8 mouse cellular contexts compared by ENCODE assay signal in the genomic region with DNA sequence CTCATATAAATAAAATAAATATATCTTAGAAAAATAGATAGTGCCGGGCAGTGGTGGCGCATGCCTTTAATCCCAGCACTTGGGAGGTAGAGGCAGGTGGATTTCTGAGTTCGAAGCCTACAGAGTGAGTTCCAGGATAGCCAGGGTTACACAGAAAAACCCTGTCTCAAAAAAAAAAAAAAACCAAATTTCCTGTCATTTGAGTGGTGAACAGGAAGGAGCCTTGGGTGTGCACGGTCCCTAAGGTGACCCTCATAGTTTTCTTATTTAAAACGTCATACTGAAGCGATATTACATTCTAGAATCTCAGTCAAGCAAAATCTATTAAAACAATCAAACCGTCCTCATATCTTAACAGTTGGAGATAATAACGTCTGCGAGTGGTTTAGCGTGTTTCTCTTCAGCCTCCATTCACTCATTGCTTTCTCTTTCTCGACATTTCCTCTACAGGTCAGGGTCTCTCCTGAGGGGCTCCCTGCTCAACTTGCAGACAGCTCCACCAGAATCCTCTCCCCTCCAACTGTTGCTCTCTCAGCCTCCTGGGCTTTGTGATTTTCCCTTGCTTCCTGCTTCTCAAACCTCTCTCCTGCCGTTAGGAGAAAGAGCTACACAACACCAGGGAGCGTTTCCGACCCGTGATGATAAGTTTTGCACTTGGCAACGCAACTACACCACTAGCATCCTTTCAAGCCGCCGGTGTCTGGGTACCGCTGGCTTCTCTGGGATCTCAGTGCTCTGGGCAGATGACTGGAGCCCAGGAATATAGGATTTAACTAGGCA. TPM values are rescaled to one million over a fixed set of nuclear protein-coding genes. Genes with fewer than 3 reads are reported as not detected.
DNase-seq lines count a peak whose midpoint lies in the region; ATAC-seq lines count a peak whose summit lies in the region.

No protein-coding gene starts in this region.

- H3K4me2 ChIP-seq in hindbrain, embryonic 11.5 days (replicated peaks; ENCODE audit: low read depth, low read length) = peak overlapping the region; percentile 82
- H3K4me2 ChIP-seq in limb, embryonic 11.5 days (ENCODE audit: low read depth, severe bottlenecking) = peak overlapping the region; percentile 40
- peak overlapping the region; percentile 71 for H3K4me2 ChIP-seq in midbrain, embryonic 11.5 days
- peak overlapping the region; percentile 83 for H3K4me2 ChIP-seq in stomach, embryonic 15.5 days

- no peaks in the 10 kb centered on the region for H3K27me3 ChIP-seq in hindbrain, embryonic 11.5 days (ENCODE audit: control insufficient read depth, insufficient read depth, low read length)
- H3K27me3 ChIP-seq in limb, embryonic 11.5 days (ENCODE audit: control insufficient read depth, insufficient read depth, low read length) = no peaks in the 10 kb centered on the region
- no peaks in the 10 kb centered on the region for H3K27me3 ChIP-seq in midbrain, embryonic 11.5 days (ENCODE audit: control insufficient read depth, insufficient read depth, low read length)
- H3K27me3 ChIP-seq in stomach, embryonic 15.5 days (replicated peaks) = no peaks in the 10 kb centered on the region

- DNase-seq in layer of hippocampus, postnatal 10 days (ENCODE audit: low spot score in 2 of 2) = peak; percentile 18 to 38
- no peak for DNase-seq in layer of hippocampus, adult 8-10 months (ENCODE audit: low spot score in 2 of 2)
- peak; percentile 76 for DNase-seq in brain, adult 2 months (ENCODE audit: low read depth, low spot score)
- peak; percentile 19 for DNase-seq in fibroblast of lung, adult 2 months (ENCODE audit: low read depth)
- peak; percentile 59 for DNase-seq in hindbrain, embryonic 11.5 days (ENCODE audit: low spot score)
- peak; percentile 61 for DNase-seq in limb, embryonic 11.5 days (ENCODE audit: low spot score)
- DNase-seq in midbrain, embryonic 11.5 days (ENCODE audit: low spot score, missing footprints) = peak; percentile 81

- H3K4me3 ChIP-seq in hindbrain, embryonic 11.5 days (ENCODE audit: low read depth, low read length) = peak overlapping the region; percentile 76
- peak overlapping the region; percentile 52 for H3K4me3 ChIP-seq in limb, embryonic 11.5 days (ENCODE audit: low read depth, low read length)
- H3K4me3 ChIP-seq in midbrain, embryonic 11.5 days (ENCODE audit: low read depth, low read length) = peak overlapping the region; percentile 64
- peak overlapping the region; percentile 85 for H3K4me3 ChIP-seq in stomach, embryonic 15.5 days (replicated peaks)

- ATAC-seq in hindbrain, embryonic 11.5 days (ENCODE audit: low FRiP score) = no peak
- no peak for ATAC-seq in limb, embryonic 11.5 days (ENCODE audit: insufficient number of reproducible peaks, low FRiP score, low TSS enrichment, low read depth)
- ATAC-seq in midbrain, embryonic 11.5 days (ENCODE audit: low FRiP score) = no peak
- no peak for ATAC-seq in stomach, embryonic 15.5 days (ENCODE audit: insufficient read depth, low FRiP score, low read depth)

- H3K36me3 ChIP-seq in hindbrain, embryonic 11.5 days (ENCODE audit: control insufficient read depth, insufficient read depth, low read length) = no peaks in the 10 kb centered on the region
- no peaks in the 10 kb centered on the region for H3K36me3 ChIP-seq in limb, embryonic 11.5 days (ENCODE audit: control insufficient read depth, insufficient read depth, low read length)
- no peaks in the 10 kb centered on the region for H3K36me3 ChIP-seq in midbrain, embryonic 11.5 days (ENCODE audit: control insufficient read depth, insufficient read depth, low read length)
- no peaks in the 10 kb centered on the region for H3K36me3 ChIP-seq in stomach, embryonic 15.5 days

- H3K27ac ChIP-seq in hindbrain, embryonic 11.5 days (ENCODE audit: low read depth, low read length) = no peak overlapping the region
- H3K27ac ChIP-seq in limb, embryonic 11.5 days (replicated peaks; ENCODE audit: low read depth, low read length) = no peak overlapping the region
- no peak overlapping the region for H3K27ac ChIP-seq in midbrain, embryonic 11.5 days (ENCODE audit: low read depth, low read length)
- peak overlapping the region; percentile 44 for H3K27ac ChIP-seq in stomach, embryonic 15.5 days

- H3K4me1 ChIP-seq in hindbrain, embryonic 11.5 days (replicated peaks; ENCODE audit: control insufficient read depth, insufficient read depth, low read length) = no peaks in the 10 kb centered on the region
- no peaks in the 10 kb centered on the region for H3K4me1 ChIP-seq in limb, embryonic 11.5 days (ENCODE audit: control insufficient read depth, insufficient read depth, low read length)
- H3K4me1 ChIP-seq in midbrain, embryonic 11.5 days (ENCODE audit: control insufficient read depth, insufficient read depth, low read length) = no peaks in the 10 kb centered on the region
- H3K4me1 ChIP-seq in stomach, embryonic 15.5 days = no peaks in the 10 kb centered on the region

- WGBS in hindbrain, embryonic 11.5 days = 28% methylated on average over 19 of the region's 19 CpGs
- WGBS in limb, embryonic 11.5 days = 29% methylated on average over 19 of the region's 19 CpGs
- WGBS in midbrain, embryonic 11.5 days = 30% methylated on average over 19 of the region's 19 CpGs
- 17% methylated on average over 19 of the region's 19 CpGs for WGBS in stomach, embryonic 15.5 days

- peak overlapping the region; percentile 50; the same call in 1 of the 2 replicates for H3K9ac ChIP-seq in hindbrain, embryonic 11.5 days (ENCODE audit: low read depth, low read length)
- H3K9ac ChIP-seq in limb, embryonic 11.5 days (ENCODE audit: low read length) = peak overlapping the region; percentile 22
- H3K9ac ChIP-seq in midbrain, embryonic 11.5 days (ENCODE audit: low read length) = peak overlapping the region; percentile 64
- peak overlapping the region; percentile 24; the same call in 1 of the 2 replicates for H3K9ac ChIP-seq in stomach, embryonic 15.5 days

- no peaks in the 10 kb centered on the region for H3K9me3 ChIP-seq in hindbrain, embryonic 11.5 days (ENCODE audit: control insufficient read depth, low read length)
- H3K9me3 ChIP-seq in limb, embryonic 11.5 days (ENCODE audit: control insufficient read depth, low read length) = no peaks in the 10 kb centered on the region
- H3K9me3 ChIP-seq in midbrain, embryonic 11.5 days (ENCODE audit: control insufficient read depth, low read length) = no peaks in the 10 kb centered on the region
- H3K9me3 ChIP-seq in stomach, embryonic 15.5 days = no peaks in the 10 kb centered on the region

RNA-seq across cellular contexts. Expression of gene Ctnna3, which starts 1.5 kb away (rescaled TPM):
- total RNA-seq in layer of hippocampus, postnatal 10 days (2021) = 1 to 10 TPM; 1.0 to 1.5 TPM
- 1 to 10 TPM; 2.3 to 3.2 (median 3.1) TPM for total RNA-seq in layer of hippocampus, adult 8-10 months (2022)
- polyA plus RNA-seq in hindbrain, embryonic 11.5 days (2014; fragmentation: Nextera tagmentation; extraction: Ambion mirVana) = 0.42 TPM in 1 of 2 replicates, not detected in the other
- 0.04 TPM in 1 of 2 replicates, not detected in the other for polyA plus RNA-seq in limb, embryonic 11.5 days (2014; fragmentation: Nextera tagmentation; extraction: Ambion mirVana)
- polyA plus RNA-seq in midbrain, embryonic 11.5 days (2014; fragmentation: Nextera tagmentation; extraction: Ambion mirVana) = 0.06 TPM in 1 of 2 replicates, not detected in the other
- polyA plus RNA-seq in stomach, embryonic 15.5 days (2015; fragmentation: Nextera tagmentation; extraction: Ambion mirVana) = 0.54 and 0.58 TPM in 2 replicates

RNA-seq across cellular contexts. Expression of gene Gm7075, which starts 6.8 kb away (rescaled TPM):
- total RNA-seq in layer of hippocampus, postnatal 10 days (2021) = not detected
- total RNA-seq in layer of hippocampus, adult 8-10 months (2022) = not detected
- 0.63 TPM in 1 of 2 replicates, not detected in the other for polyA plus RNA-seq in hindbrain, embryonic 11.5 days (2014; fragmentation: Nextera tagmentation; extraction: Ambion mirVana)
- polyA plus RNA-seq in limb, embryonic 11.5 days (2014; fragmentation: Nextera tagmentation; extraction: Ambion mirVana) = not detected in 2 replicates
- polyA plus RNA-seq in midbrain, embryonic 11.5 days (2014; fragmentation: Nextera tagmentation; extraction: Ambion mirVana) = not detected in 2 replicates
- not detected in 2 replicates for polyA plus RNA-seq in stomach, embryonic 15.5 days (2015; fragmentation: Nextera tagmentation; extraction: Ambion mirVana)

RNA-seq across cellular contexts. Expression of gene Dnajc12, which starts 46.2 kb away (rescaled TPM):
- 10 to 100 TPM; 12.1 to 12.6 TPM for total RNA-seq in layer of hippocampus, postnatal 10 days (2021)
- 10 to 100 TPM; 17.6 to 25.0 (median 24.7) TPM for total RNA-seq in layer of hippocampus, adult 8-10 months (2022)
- 12.5 and 19.6 TPM in 2 replicates for polyA plus RNA-seq in hindbrain, embryonic 11.5 days (2014; fragmentation: Nextera tagmentation; extraction: Ambion mirVana)
- 11.7 and 14.7 TPM in 2 replicates for polyA plus RNA-seq in limb, embryonic 11.5 days (2014; fragmentation: Nextera tagmentation; extraction: Ambion mirVana)
- polyA plus RNA-seq in midbrain, embryonic 11.5 days (2014; fragmentation: Nextera tagmentation; extraction: Ambion mirVana) = 18.6 and 20.2 TPM in 2 replicates
- polyA plus RNA-seq in stomach, embryonic 15.5 days (2015; fragmentation: Nextera tagmentation; extraction: Ambion mirVana) = 9.3 and 10.5 TPM in 2 replicates

RNA-seq across cellular contexts. Expression of gene Sirt1, which starts 46.9 kb away (rescaled TPM):
- 10 to 100 TPM; 13.7 to 13.8 TPM for total RNA-seq in layer of hippocampus, postnatal 10 days (2021)
- total RNA-seq in layer of hippocampus, adult 8-10 months (2022) = 10 to 100 TPM; 14.1 to 16.0 (median 15.3) TPM
- polyA plus RNA-seq in hindbrain, embryonic 11.5 days (2014; fragmentation: Nextera tagmentation; extraction: Ambion mirVana) = 8.4 and 11.2 TPM in 2 replicates
- 13.0 and 15.6 TPM in 2 replicates for polyA plus RNA-seq in limb, embryonic 11.5 days (2014; fragmentation: Nextera tagmentation; extraction: Ambion mirVana)
- 9.8 and 10.0 TPM in 2 replicates for polyA plus RNA-seq in midbrain, embryonic 11.5 days (2014; fragmentation: Nextera tagmentation; extraction: Ambion mirVana)
- polyA plus RNA-seq in stomach, embryonic 15.5 days (2015; fragmentation: Nextera tagmentation; extraction: Ambion mirVana) = 5.2 and 5.5 TPM in 2 replicates

Comparison
In these comparisons a context has a peak if more than half of its experiments do, and no peak if none do; other contexts are left out.
1. DNase-seq: peak in layer of hippocampus, postnatal 10 days (2 of 2), brain, adult 2 months (single experiment), fibroblast of lung, adult 2 months (single experiment), hindbrain, embryonic 11.5 days (single experiment), limb, embryonic 11.5 days (single experiment) and midbrain, embryonic 11.5 days (single experiment); none in layer of hippocampus, adult 8-10 months (0 of 2).
2. Peak in every context shown above with its lines, with median percentiles within 50 percentile points of each other: H3K4me2 ChIP-seq, H3K4me3 ChIP-seq and H3K9ac ChIP-seq.